Mouse (Mus musculus) intestine, embryonic 14.5 days (tissue): ENCODE results near the gene Baz2a. TPM values are rescaled to one million over a fixed set of nuclear protein-coding genes. Genes with fewer than 3 reads are reported as not detected.
A peak's percentile ranks its signal among the peaks of the same experiment; 100 is the strongest.
"Not testable (repeated sequence)": the region's sequence is repeated elsewhere in the genome, so short reads cannot be mapped to it uniquely, and the experiment has no call there.

Experiments
- ATAC-seq: fragments of 200-750 bp; cut with Nextera tagmentation; replicated peaks from 2 replicates; pipeline ENCODE4 v1.8.0; 2017; ENCODE audit warnings: low read depth, moderate number of reproducible peaks, moderate TSS enrichment, moderate library complexity; ENCODE audit not compliant: low FRiP score, low TSS enrichment
- DNase-seq: peaks from one replicate; pipeline ENCODE4 v3.0.0-alpha.2; 2018; ENCODE audit warnings: low spot score
- H3K27ac ChIP-seq: fragments of 300-500 bp; sonication (generic); 2 replicates; pipeline ENCODE4 v1.5.1; 2014; ENCODE audit warnings: low read depth, mild to moderate bottlenecking, control low read depth
- H3K27me3 ChIP-seq: fragments of 300-500 bp; sonication (generic); replicated peaks from 2 replicates; pipeline ENCODE4 v1.6.1; 2014; ENCODE audit warnings: low read length, control low read depth; ENCODE audit not compliant: control insufficient read depth, insufficient read depth
- H3K36me3 ChIP-seq: fragments of 300-500 bp; sonication (generic); 2 replicates; pipeline ENCODE4 v1.6.1; 2014; ENCODE audit warnings: low read length, control low read depth; ENCODE audit not compliant: control insufficient read depth, insufficient read depth
- H3K4me1 ChIP-seq: fragments of 300-500 bp; sonication (generic); replicated peaks from 2 replicates; pipeline ENCODE4 v1.6.1; 2014; ENCODE audit warnings: low read length, control low read depth, mixed read lengths; ENCODE audit not compliant: control insufficient read depth, insufficient read depth
- H3K4me2 ChIP-seq: fragments of 300-500 bp; sonication (generic); 2 replicates; pipeline ENCODE4 v1.6.1; 2014; ENCODE audit warnings: low read length
- H3K4me3 ChIP-seq: fragments of 300-500 bp; sonication (generic); 2 replicates; pipeline ENCODE4 v1.5.1; 2014; ENCODE audit warnings: low read depth, low read length, control low read depth, mixed read lengths
- H3K9ac ChIP-seq: fragments of 300-500 bp; sonication (generic); 2 replicates; pipeline ENCODE4 v1.6.1; 2014; ENCODE audit warnings: mild to moderate bottlenecking, low read length
- H3K9me3 ChIP-seq: fragments of 300-500 bp; sonication (generic); 2 replicates; pipeline ENCODE4 v1.6.1; 2016; ENCODE audit warnings: low read length, control low read depth; ENCODE audit not compliant: control insufficient read depth
- WGBS: fragments of 180-500 bp; shearing (Covaris S2); extraction: QIAGEN DNeasy Blood & Tissue Kit; methylation state at CpG from one replicate; pipeline ENCODE4 v1.1.7; 2014; 5-methylcytosine and 5-hydroxymethylcytosine counted together
- polyA plus RNA-seq: library from polyadenylated mRNA; unstranded; fragments of >200 nt; fragmentation: Nextera tagmentation; extraction: Ambion mirVana; gene quantifications from 2 replicates; pipeline ENCODE4 v1.2.1, GENCODE M21; 2014

Baz2a gene
- polyA plus RNA-seq, 1 experiment from 2014 or later, result 26.2 TPM

DNA sequence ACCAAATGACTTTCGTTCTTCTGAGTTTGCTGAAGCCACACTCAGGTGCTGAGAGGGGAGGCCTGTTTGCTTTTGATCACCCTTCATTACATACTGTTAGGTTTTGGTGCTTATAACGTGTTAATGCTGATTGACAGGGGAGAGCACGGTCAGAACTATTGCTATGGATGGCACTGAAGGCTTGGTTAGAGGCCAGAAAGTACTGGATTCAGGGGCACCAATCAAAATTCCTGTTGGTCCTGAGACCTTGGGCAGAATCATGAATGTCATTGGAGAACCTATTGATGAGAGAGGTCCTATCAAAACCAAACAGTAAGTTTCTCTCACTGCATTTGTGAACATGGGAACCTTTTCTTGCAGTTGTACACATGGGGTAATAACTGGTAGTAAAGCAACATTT, 7.2 kb upstream of the Baz2a start:
- no peaks in the 10 kb centered on the region for H3K9me3 ChIP-seq
- H3K4me1 ChIP-seq, result peaks cover 13% of the 10 kb centered on the region; the same call in 1 of the 2 replicates
- H3K27ac ChIP-seq, result no peak overlapping the region
- DNase-seq (no peak), ATAC-seq (no peak)
- H3K27me3 ChIP-seq, result no peaks in the 10 kb centered on the region
- 4% methylated on average over 3 of the region's 3 CpGs for WGBS
- H3K4me2 ChIP-seq, result peak overlapping the region; percentile 94
- H3K36me3 ChIP-seq, result peaks cover 51% of the 10 kb centered on the region
- H3K4me3 ChIP-seq, result peak overlapping the region; percentile 100
- peak overlapping the region; percentile 99 for H3K9ac ChIP-seq

DNA sequence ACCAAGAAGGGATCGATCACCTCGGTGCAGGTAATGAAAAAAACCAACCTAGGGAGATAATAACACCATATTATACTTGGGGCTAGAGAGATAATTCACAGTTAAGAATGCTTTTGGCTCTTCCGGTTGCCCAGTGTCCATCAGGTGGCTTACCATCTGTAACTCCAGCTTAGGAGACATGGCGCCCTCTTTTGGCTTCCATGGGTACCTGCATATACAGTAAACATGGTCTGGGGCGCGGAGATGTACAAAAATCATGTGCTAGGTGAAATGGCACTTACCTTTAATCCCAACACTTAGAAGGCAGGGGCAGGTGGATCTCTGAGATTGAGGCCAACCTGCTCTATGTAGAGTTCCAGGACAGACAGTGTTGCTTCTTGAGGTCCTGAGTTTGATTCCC, 5.0 kb upstream of the Baz2a start:
- Histone ChIP-seq H3K9me3 (no peaks in the 10 kb centered on the region), H3K36me3 (peaks cover 63% of the 10 kb centered on the region)
- 75% methylated on average over 6 of the region's 6 CpGs for WGBS

DNA sequence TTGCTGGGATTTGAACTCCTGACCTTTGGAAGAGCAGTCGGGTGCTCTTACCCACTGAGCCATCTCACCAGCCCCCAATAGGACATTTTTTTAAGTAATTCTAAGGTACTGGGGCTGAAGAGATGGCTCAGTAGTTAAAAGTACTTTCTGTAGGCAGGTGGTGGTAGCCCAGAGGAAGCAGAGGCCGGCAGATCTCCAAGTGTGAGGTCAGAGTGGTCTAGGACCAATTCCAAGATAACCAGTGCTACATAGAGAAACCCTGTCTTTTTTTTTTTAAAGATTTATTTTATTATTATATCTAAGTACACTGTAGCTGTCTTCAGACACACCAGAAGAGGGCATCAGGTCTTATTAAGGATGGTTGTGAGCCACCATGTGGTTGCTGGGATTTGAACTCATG, 4.2 kb upstream of the Baz2a start:
- ATAC-seq, H3K9ac ChIP-seq, DNase-seq, H3K27ac ChIP-seq, H3K4me2 ChIP-seq, H3K27me3 ChIP-seq, H3K4me3 ChIP-seq, H3K9me3 ChIP-seq: not testable (repeated sequence)
- Histone ChIP-seq H3K4me1 (peaks cover 16% of the 10 kb centered on the region), H3K36me3 (peaks cover 63% of the 10 kb centered on the region)
- WGBS, result 85% methylated on average over 2 of the region's 2 CpGs

More for the DNA sequence above, 5.0 kb upstream of the Baz2a start:
- H3K4me2 ChIP-seq, result no peak overlapping the region
- no peaks in the 10 kb centered on the region for H3K27me3 ChIP-seq
- H3K4me1 ChIP-seq, result peaks cover 15% of the 10 kb centered on the region
- DNase-seq (no peak), ATAC-seq (no peak)
- H3K27ac ChIP-seq, result no peak overlapping the region
- H3K9ac ChIP-seq, result no peak overlapping the region
- H3K4me3 ChIP-seq, result no peak overlapping the region

DNA sequence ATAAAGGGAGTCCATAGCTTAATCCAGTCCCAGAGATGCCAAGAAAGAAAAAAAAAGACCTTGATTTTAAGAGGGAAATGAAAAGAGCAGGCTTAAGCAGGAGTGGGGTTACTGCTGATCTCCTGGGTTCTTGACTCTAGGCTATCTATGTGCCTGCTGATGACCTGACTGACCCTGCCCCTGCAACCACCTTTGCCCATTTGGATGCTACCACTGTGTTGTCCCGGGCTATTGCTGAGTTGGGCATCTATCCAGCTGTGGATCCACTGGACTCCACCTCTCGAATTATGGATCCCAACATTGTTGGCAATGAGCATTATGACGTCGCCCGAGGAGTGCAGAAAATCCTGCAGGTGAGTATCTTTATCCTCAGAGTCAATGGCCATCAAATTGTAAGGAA, 3.2 kb upstream of the Baz2a start:
- 97% methylated on average over 5 of the region's 5 CpGs for WGBS
- H3K4me1 ChIP-seq, result peaks cover 14% of the 10 kb centered on the region

DNA sequence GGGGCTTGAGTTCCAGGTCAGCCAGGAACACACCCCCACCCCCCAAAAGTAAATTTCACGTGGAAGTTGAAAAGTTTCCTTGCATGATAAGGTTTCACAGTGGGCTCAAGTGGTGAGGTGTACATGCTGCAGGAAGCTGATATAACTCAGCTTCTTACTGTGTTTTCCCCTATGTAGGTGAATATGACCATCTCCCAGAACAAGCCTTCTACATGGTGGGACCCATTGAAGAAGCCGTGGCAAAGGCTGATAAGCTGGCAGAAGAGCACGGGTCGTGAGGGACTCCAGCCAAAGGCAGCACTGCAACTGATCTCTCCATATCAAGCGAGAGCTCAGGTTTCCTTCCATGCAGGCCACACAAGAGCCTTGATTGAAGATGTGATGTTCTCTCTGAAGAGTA, 1.5 kb upstream of the Baz2a start:
- Histone ChIP-seq H3K9me3 (no peaks in the 10 kb centered on the region), H3K9ac (no peak overlapping the region), H3K36me3 (peaks cover 56% of the 10 kb centered on the region), H3K4me3 (no peak overlapping the region), H3K27me3 (no peaks in the 10 kb centered on the region), H3K27ac (no peak overlapping the region), H3K4me1 (peaks cover 25% of the 10 kb centered on the region), H3K4me2 (no peak overlapping the region)
- DNase-seq, result no peak
- no peak for ATAC-seq
- 72% methylated on average over 5 of the region's 5 CpGs for WGBS

More for the DNA sequence above, 3.2 kb upstream of the Baz2a start:
- H3K4me2 ChIP-seq, result no peak overlapping the region
- ATAC-seq (no peak), DNase-seq (no peak)
- no peak overlapping the region for H3K4me3 ChIP-seq
- no peak overlapping the region for H3K27ac ChIP-seq
- no peak overlapping the region for H3K9ac ChIP-seq
- no peaks in the 10 kb centered on the region for H3K27me3 ChIP-seq
- no peaks in the 10 kb centered on the region for H3K9me3 ChIP-seq
- H3K36me3 ChIP-seq, result peaks cover 63% of the 10 kb centered on the region

DNA sequence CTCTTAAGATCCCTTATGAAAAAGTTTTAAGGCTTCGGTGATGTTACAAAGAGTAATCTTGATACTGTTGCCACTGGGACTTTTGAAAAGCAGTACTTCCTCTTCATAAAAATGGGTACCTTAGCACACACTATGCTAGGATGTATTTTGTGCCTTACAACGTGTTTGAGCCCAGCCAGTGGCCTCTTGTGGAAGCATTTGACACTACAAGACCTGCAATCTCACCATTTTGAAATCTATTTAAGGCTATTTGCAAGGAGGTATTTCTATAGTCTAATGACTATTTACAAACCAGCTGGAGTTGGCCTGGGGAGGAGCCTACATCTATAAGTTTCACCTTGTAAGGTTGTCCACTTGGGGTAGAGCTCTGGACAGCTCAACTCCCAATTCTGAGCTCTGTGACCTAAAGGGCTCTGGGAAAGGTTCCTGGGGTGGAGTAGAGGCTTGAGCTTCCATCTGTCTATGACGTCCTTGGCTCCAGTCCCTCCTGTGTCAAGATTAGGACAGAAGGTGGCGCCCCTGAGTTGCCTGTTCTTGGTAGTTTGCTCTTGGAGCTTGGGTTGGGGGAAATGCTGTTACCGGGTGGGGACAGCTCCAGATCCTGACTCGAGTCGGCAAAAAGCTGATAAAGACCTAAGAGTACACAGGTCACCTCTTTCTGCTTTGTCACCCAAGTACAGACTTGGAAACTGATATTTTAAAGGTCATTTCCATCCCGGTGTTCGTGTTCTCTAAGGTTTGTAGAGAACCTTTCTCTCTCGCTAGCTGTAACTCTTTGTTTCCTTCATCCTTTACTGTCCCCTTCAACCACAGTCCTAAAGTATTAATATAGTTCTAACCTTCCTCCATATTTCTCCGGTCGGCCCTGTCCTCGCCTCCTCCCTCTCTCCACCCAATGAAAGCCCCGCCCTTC, 470 bp upstream of the Baz2a start:
- Histone ChIP-seq H3K9me3 (no peaks in the 10 kb centered on the region), H3K36me3 (peaks cover 45% of the 10 kb centered on the region), H3K4me2 (peak overlapping the region; percentile 83), H3K27me3 (no peaks in the 10 kb centered on the region), H3K4me1 (peaks cover 22% of the 10 kb centered on the region), H3K4me3 (peak overlapping the region; percentile 62), H3K9ac (peak overlapping the region; percentile 12; the same call in 1 of the 2 replicates), H3K27ac (peak overlapping the region; percentile 89)
- DNase-seq, result peak; percentile 95
- WGBS, result 9% methylated on average over 14 of the region's 14 CpGs
- peak; percentile 63 for ATAC-seq

DNA sequence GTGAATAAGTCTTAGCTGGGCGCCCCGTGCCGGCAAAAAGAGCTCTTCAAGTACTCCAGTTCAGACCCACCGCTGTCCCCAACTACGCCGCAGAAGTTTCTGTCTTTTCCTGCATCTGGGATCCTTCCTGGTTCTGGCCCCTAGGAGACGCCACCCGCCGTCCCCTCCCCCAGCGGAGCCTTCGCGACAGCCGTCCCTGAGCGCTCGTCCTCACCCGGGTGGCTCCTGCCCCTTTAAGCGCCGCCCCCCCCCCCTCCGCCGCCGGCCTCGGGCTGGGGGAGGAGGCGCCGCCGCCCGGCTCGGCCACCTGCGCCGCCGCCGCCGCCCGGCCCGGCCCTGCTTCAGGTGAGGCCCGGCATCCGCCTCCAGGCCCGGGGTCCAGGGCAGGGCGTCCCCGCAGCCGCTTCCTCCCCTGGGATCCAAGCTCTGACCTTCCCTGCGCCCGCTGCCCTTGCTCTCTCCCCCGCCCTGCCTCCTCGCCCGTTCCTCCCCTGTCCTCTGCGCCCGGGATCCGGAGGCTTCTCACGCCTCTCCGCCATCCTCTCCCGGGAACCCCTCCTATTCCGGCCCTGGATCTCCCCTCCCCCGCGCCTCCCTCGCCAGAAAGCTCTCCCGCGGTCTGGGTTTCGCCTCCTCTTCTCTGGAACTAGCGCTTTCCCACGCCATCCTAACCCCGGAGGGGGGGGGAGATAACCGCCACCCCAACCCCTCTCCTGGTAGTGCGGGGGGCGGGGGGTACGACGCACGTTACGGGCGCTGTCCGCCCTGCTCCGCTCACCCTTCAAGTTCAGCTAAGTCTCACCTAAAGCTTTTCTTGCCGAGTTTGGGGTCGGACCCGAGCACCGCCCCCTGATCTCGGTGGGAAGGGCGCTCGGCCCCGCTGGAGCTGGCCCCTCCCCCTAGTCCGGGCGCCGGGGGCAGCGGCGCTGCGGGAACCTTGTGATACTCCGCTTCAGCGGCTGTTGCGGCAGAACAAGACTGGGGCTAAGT, 1.4 kb downstream of the Baz2a start:
- H3K4me2 ChIP-seq, result peak overlapping the region; percentile 83
- H3K9me3 ChIP-seq, result no peaks in the 10 kb centered on the region
- H3K27me3 ChIP-seq, result no peaks in the 10 kb centered on the region
- under 1% methylated on average over 78 of the region's 88 CpGs for WGBS
- peaks cover 26% of the 10 kb centered on the region for H3K36me3 ChIP-seq
- peak overlapping the region; percentile 62 for H3K4me3 ChIP-seq
- H3K9ac ChIP-seq, result peak overlapping the region; percentile 61
- ATAC-seq, result peak; percentile 47
- H3K4me1 ChIP-seq, result peaks cover 26% of the 10 kb centered on the region
- H3K27ac ChIP-seq, result peak overlapping the region; percentile 89
- peak; percentile 90 for DNase-seq

DNA sequence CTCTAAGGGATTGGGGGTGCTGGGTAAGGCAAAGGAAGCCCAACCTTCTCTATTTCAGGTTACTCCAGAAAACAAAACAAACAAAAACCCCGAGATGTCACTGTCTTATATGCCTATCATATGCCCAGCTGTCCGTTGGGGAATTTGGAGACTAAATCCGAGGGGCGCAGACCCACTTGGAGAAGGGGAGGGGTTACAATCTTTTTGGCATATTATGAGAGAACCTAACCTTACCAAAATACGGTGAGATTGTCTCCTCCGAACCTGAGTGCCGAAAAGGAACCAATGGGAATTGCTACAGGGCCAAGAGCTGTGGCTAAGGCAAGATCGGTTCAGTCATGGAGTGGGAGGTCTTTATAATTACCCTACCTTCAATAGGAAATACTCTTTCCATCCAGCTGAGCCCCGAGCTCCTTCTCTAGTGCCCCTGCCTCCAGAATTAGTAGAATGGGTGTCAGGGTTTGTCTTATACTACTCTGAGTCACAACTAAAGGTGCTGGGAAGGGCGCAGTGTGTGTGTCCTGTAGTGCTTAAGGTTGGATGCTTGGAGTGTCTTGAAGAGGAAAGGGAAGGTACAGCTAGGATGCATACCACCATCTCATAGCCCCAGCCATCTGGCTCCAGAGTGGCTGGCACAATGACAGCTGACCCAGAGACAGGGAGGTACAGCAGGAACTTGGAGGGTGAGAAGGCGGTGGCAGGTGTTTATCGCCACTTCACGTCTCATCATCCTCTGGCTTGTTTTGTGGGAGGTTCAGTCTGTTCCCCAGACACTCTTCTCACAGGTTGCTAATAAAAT, 2.3 kb downstream of the Baz2a start:
- Histone ChIP-seq H3K36me3 (peaks cover 17% of the 10 kb centered on the region), H3K27me3 (no peaks in the 10 kb centered on the region), H3K27ac (peak overlapping the region; percentile 89; the same call in 1 of the 2 replicates), H3K9ac (peak overlapping the region; percentile 61), H3K9me3 (no peaks in the 10 kb centered on the region), H3K4me1 (peaks cover 34% of the 10 kb centered on the region), H3K4me3 (peak overlapping the region; percentile 62), H3K4me2 (peak overlapping the region; percentile 83)
- peak; percentile 57 for DNase-seq
- 29% methylated on average over 13 of the region's 13 CpGs for WGBS
- no peak for ATAC-seq
